Mouse (Mus musculus) liver, postnatal 0 days (tissue): Measurements from ENCODE around the gene Fnip2.

Experiments used
- CTCF ChIP-seq: sonication (generic); IDR thresholded peaks from 2 replicates; pipeline ENCODE4 v1.5.1; 2016; ENCODE audit warnings: antibody characterized with exemption, low read depth
- EP300 ChIP-seq: IDR thresholded peaks from 2 replicates; pipeline ENCODE4 v1.6.1; 2016; ENCODE audit warnings: antibody characterized with exemption, low read depth, mild to moderate bottlenecking

DNA sequence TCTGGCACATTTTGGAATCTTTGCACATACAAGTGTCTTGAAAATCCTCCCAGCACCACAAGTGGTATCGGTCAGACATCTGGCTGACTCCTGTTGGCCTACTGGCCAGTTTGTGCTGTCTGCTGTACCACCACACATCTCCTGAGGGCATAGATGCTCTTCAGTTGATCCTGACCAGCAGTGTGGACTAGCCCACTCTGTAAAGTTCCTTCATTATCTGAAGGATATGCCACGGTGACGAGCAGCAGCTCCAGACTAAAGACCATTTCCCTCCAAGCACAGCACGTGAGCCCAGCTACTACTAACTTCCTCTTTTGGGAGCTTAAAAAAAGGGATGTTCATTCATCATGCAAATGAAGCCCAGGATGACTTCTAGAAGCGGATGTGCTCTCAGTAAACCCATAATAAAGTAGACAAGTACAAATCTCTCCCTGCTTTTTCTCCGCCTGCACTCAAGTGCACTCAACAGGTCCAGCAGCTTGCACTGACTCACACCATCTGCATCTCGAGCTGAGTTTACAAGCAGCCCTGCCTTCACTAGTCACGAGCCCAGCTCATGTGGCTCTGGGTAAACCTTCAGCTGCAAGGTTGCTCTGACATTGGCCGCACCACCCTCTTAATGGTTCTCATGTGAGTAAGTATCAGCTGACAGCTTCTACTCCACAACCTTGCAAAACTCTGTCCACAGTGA, 35.9 kb downstream of the Fnip2 start:
- TF ChIP-seq CTCF: no peak
- no peak for TF ChIP-seq EP300
